Comparison of ENCODE assay signal across 16 mouse cellular contexts in genomic region chr7:110698211-110699153, GRCm38 (mm10).
A peak's percentile ranks its signal among the peaks of the same experiment; 100 is the strongest.
DNase-seq lines count a peak whose midpoint lies in the region; ATAC-seq and TF ChIP-seq lines count a peak whose summit lies in the region.
"Had no signal": no experiment of that assay in that cellular context is flagged by ENCODE, and none has a peak within 500 bp of the region (broad histone marks: within the 10 kb centered on the region; RNA-seq: fewer than 3 reads in every experiment).

No protein-coding gene starts in this region.

- in situ Hi-C loops in Patski (cut with MboI; ENCODE audit: low pct_unique_long_range_greater_than_20kb): no loop called here

- no peak for TF ChIP-seq CTCF in Patski (IDR thresholded peaks at IDR 0.05)

- intact Hi-C loops in heart, postnatal 25 days (cut with DNase I): no loop called here

- CTCF ChIA-PET in Patski (lab: Charles Lee): interaction anchor here (0.9 to 1.7 kb wide), 3 partner anchors 16 to 51 kb away, joined by 3 to 4 read pairs (median 3); no protein-coding TSS in a partner anchor

- WGBS in limb, embryonic 10.5 days: 89% methylated on average over 17 of the region's 17 CpGs

- POLR2A ChIA-PET in Patski (lab: Charles Lee): interaction anchor here (1.2 kb wide), 1 partner anchor 43 kb away, joined by 3 read pairs; no protein-coding TSS in a partner anchor

- peak; percentile 82 for DNase-seq in heart, adult 8-10 months (ENCODE audit: low spot score)
- DNase-seq in heart, postnatal 25 days (ENCODE audit: low spot score): no peak
- peak; percentile 76 for DNase-seq in 3134 (ENCODE audit: extremely low read depth, insufficient read length, low spot score)
- DNase-seq in Patski (ENCODE audit: low read depth, low spot score): no peak
- DNase-seq in limb, embryonic 10.5 days (ENCODE audit: low spot score): peak; percentile 21
- DNase-seq in layer of hippocampus, postnatal 25 days (ENCODE audit: extremely low spot score in 1 of 2, low spot score in 1 of 2): no peak
- DNase-seq: cerebellum, adult 8-10 months; kidney, postnatal 10 days; liver; lung, embryonic 14.5 days; right cerebral cortex, postnatal 14 days; thymus, adult 18-20 months had no signal

- no peaks in the 10 kb centered on the region for H3K9me3 ChIP-seq in limb, embryonic 10.5 days (replicated peaks)
- H3K9me3 ChIP-seq: embryonic facial prominence, embryonic 15.5 days; hindbrain, embryonic 12.5 days had no signal

- no peaks in the 10 kb centered on the region for H3K27me3 ChIP-seq in Patski
- H3K27me3 ChIP-seq in limb, embryonic 10.5 days (ENCODE audit: low read depth, poor library complexity, severe bottlenecking): no peaks in the 10 kb centered on the region
- H3K27me3 ChIP-seq: embryonic facial prominence, embryonic 15.5 days; hindbrain, embryonic 12.5 days had no signal

- peak; percentile 19 for ATAC-seq in Patski
- no peak for ATAC-seq in activated CD4-positive, CD25-positive, alpha-beta regulatory T cell, adult 4 months
- ATAC-seq: CD4-positive, CD25-positive, alpha-beta regulatory T cell, adult 4 months had no signal

- H3K36me3 ChIP-seq in limb, embryonic 10.5 days: no peaks in the 10 kb centered on the region
- H3K36me3 ChIP-seq: embryonic facial prominence, embryonic 15.5 days; hindbrain, embryonic 12.5 days had no signal

- no peak overlapping the region for H3K27ac ChIP-seq in limb, embryonic 10.5 days
- H3K27ac ChIP-seq: embryonic facial prominence, embryonic 15.5 days; hindbrain, embryonic 12.5 days had no signal

- no peak overlapping the region for H3K4me3 ChIP-seq in limb, embryonic 10.5 days
- H3K4me3 ChIP-seq: embryonic facial prominence, embryonic 15.5 days; hindbrain, embryonic 12.5 days had no signal

- H3K4me1 ChIP-seq in limb, embryonic 10.5 days: no peaks in the 10 kb centered on the region
- H3K4me1 ChIP-seq: embryonic facial prominence, embryonic 15.5 days; hindbrain, embryonic 12.5 days had no signal

Comparison
In these comparisons a context has a peak if more than half of its experiments do, and no peak if none do; other contexts are left out.
1. DNase-seq: peak in heart, adult 8-10 months (single experiment), 3134 (single experiment) and limb, embryonic 10.5 days (single experiment); none in heart, postnatal 25 days (single experiment), Patski (single experiment) and layer of hippocampus, postnatal 25 days (0 of 2).